Mouse (Mus musculus): ENCODE measurements around the gene Fam92b.

Fam92b gene

GRCm38 (mm10) chr8:120177318-120178123 is at the start of gene Fam92b:
Gene Fam92b (minus strand): TSS chr8:120177466.
- DNase-seq (ENCODE audit: low spot score) = no peak

- DNase-seq (ENCODE audit: low spot score) = no peak
Observed at GRCm38 (mm10) chr8:120225421-120226151, 48.3 kb upstream of the Fam92b start.

GRCm38 (mm10) chr8:120224521-120225420 is 47.5 kb upstream of the Fam92b start:
- DNase-seq (ENCODE audit: low spot score) = no peak

- no peak for DNase-seq (ENCODE audit: low spot score)
Observed at GRCm38 (mm10) chr8:120222548-120222947, 45.3 kb upstream of the Fam92b start.

- no peak for DNase-seq (ENCODE audit: low spot score)
Observed at GRCm38 (mm10) chr8:120216855-120217830, 39.9 kb upstream of the Fam92b start.

- no peak for DNase-seq (ENCODE audit: low spot score)
Observed at GRCm38 (mm10) chr8:120215416-120216141, 38.3 kb upstream of the Fam92b start.

- no peak for DNase-seq (ENCODE audit: low spot score)
Observed at GRCm38 (mm10) chr8:120213939-120214338, 36.7 kb upstream of the Fam92b start.

GRCm38 (mm10) chr8:120213229-120213628 is 36.0 kb upstream of the Fam92b start:
- DNase-seq (ENCODE audit: low spot score) = no peak

GRCm38 (mm10) chr8:120212596-120212995 is 35.3 kb upstream of the Fam92b start:
- DNase-seq (ENCODE audit: low spot score) = no peak

GRCm38 (mm10) chr8:120211345-120211744 is 34.1 kb upstream of the Fam92b start:
- DNase-seq (ENCODE audit: low spot score) = no peak

- DNase-seq (ENCODE audit: low spot score) = no peak
Observed at GRCm38 (mm10) chr8:120208113-120208512, 30.8 kb upstream of the Fam92b start.

GRCm38 (mm10) chr8:120207364-120207763 is 30.1 kb upstream of the Fam92b start:
- DNase-seq (ENCODE audit: low spot score) = no peak

- DNase-seq (ENCODE audit: low spot score) = no peak
Observed at GRCm38 (mm10) chr8:120205916-120206315, 28.6 kb upstream of the Fam92b start.

GRCm38 (mm10) chr8:120204736-120205360 is 27.6 kb upstream of the Fam92b start:
- DNase-seq (ENCODE audit: low spot score) = no peak

- DNase-seq (ENCODE audit: low spot score) = no peak
Observed at GRCm38 (mm10) chr8:120202546-120202945, 25.3 kb upstream of the Fam92b start.

- DNase-seq (ENCODE audit: low spot score) = no peak
Observed at GRCm38 (mm10) chr8:120201351-120201750, 24.1 kb upstream of the Fam92b start.

- DNase-seq (ENCODE audit: low spot score) = no peak
Observed at GRCm38 (mm10) chr8:120192118-120192517, 14.9 kb upstream of the Fam92b start.

- no peak for DNase-seq (ENCODE audit: low spot score)
Observed at GRCm38 (mm10) chr8:120191633-120192032, 14.4 kb upstream of the Fam92b start.

- DNase-seq (ENCODE audit: low spot score) = peak; percentile 97
Observed at GRCm38 (mm10) chr8:120190810-120191413, 13.6 kb upstream of the Fam92b start.
